Mouse (Mus musculus) heart, embryonic 16.5 days (tissue): Measurements from ENCODE around the gene Pcgf2. TPM values are rescaled to one million over a fixed set of nuclear protein-coding genes. Genes with fewer than 3 reads are reported as not detected.

Source experiments
- ATAC-seq: fragments of 200-750 bp; cut with Nextera tagmentation; replicated peaks from 2 replicates; pipeline ENCODE4 v1.8.0; 2017; ENCODE audit warnings: moderate number of reproducible peaks; ENCODE audit not compliant: insufficient read depth, low FRiP score; ENCODE audit errors: extremely low read depth
- H3K27ac ChIP-seq: fragments of 300-500 bp; sonication (generic); 2 replicates; pipeline ENCODE4 v1.5.1; 2014; ENCODE audit warnings: mild to moderate bottlenecking, low read length, control low read depth, moderate library complexity
- H3K27me3 ChIP-seq: fragments of 300-500 bp; sonication (generic); 2 replicates; pipeline ENCODE4 v1.6.1; 2014; ENCODE audit warnings: low read length, mixed read lengths; ENCODE audit not compliant: control insufficient read depth, insufficient read depth
- H3K36me3 ChIP-seq: fragments of 300-500 bp; sonication (generic); 2 replicates; pipeline ENCODE4 v1.6.1; 2014; ENCODE audit not compliant: control insufficient read depth, insufficient read depth
- H3K4me1 ChIP-seq: fragments of 300-500 bp; sonication (generic); 2 replicates; pipeline ENCODE4 v1.6.1; 2014; ENCODE audit warnings: low read length, mixed read lengths; ENCODE audit not compliant: control insufficient read depth, insufficient read depth
- H3K4me2 ChIP-seq: fragments of 300-500 bp; sonication (generic); 2 replicates; pipeline ENCODE4 v1.6.1; 2014; ENCODE audit warnings: low read depth, mild to moderate bottlenecking, control low read depth, low read length
- H3K4me3 ChIP-seq: fragments of 300-500 bp; sonication (generic); 2 replicates; pipeline ENCODE4 v1.5.1; 2014; ENCODE audit warnings: mild to moderate bottlenecking, control low read depth, low read length
- H3K9ac ChIP-seq: fragments of 300-500 bp; sonication (generic); 2 replicates; pipeline ENCODE4 v1.6.1; 2014; ENCODE audit warnings: low read length, control low read depth
- H3K9me3 ChIP-seq: fragments of 300-500 bp; sonication (generic); replicated peaks from 2 replicates; pipeline ENCODE4 v1.6.1; 2016; ENCODE audit warnings: low read length; ENCODE audit not compliant: control insufficient read depth
- WGBS: fragments of 180-500 bp; shearing (Covaris S2); extraction: QIAGEN DNeasy Blood & Tissue Kit; methylation state at CpG from one replicate; pipeline ENCODE4 v1.1.7; 2014; 5-methylcytosine and 5-hydroxymethylcytosine counted together
- polyA plus RNA-seq: library from polyadenylated mRNA; unstranded; fragments of >200 nt; fragmentation: Nextera tagmentation; extraction: Ambion mirVana; gene quantifications from 2 replicates; pipeline ENCODE4 v1.2.1, GENCODE M21; 2015

Pcgf2 gene
- polyA plus RNA-seq, 1 experiment from 2014 or later, result 11.4 TPM

- H3K9ac ChIP-seq, result no peak overlapping the region
- no peak for ATAC-seq
- no peak overlapping the region for H3K4me2 ChIP-seq
- no peaks in the 10 kb centered on the region for H3K27me3 ChIP-seq
- peaks cover 32% of the 10 kb centered on the region for H3K4me1 ChIP-seq
- no peak overlapping the region for H3K27ac ChIP-seq
- no peaks in the 10 kb centered on the region for H3K9me3 ChIP-seq
- WGBS, result 72% methylated on average over 6 of the region's 6 CpGs
- H3K36me3 ChIP-seq, result peaks cover 21% of the 10 kb centered on the region
- no peak overlapping the region for H3K4me3 ChIP-seq
These were observed 17.7 kb downstream of the Pcgf2 start for GRCm38 (mm10) chr11:97682504-97683055.

GRCm38 (mm10) chr11:97680430-97680829, 19.9 kb downstream of the Pcgf2 start:
- Histone ChIP-seq H3K9me3 (no peaks in the 10 kb centered on the region), H3K9ac (peak overlapping the region; percentile 50), H3K36me3 (peaks cover 29% of the 10 kb centered on the region), H3K4me1 (peaks cover 16% of the 10 kb centered on the region), H3K4me3 (no peak overlapping the region), H3K27me3 (no peaks in the 10 kb centered on the region), H3K4me2 (no peak overlapping the region), H3K27ac (peak overlapping the region; percentile 54)
- WGBS, result 51% methylated on average over 12 of the region's 12 CpGs
- peak; percentile 59 for ATAC-seq

GRCm38 (mm10) chr11:97678301-97678700, 22.0 kb downstream of the Pcgf2 start:
- Histone ChIP-seq H3K9ac (no peak overlapping the region), H3K27me3 (no peaks in the 10 kb centered on the region), H3K4me3 (no peak overlapping the region), H3K36me3 (peaks cover 49% of the 10 kb centered on the region), H3K9me3 (no peaks in the 10 kb centered on the region), H3K4me1 (peaks cover 8% of the 10 kb centered on the region), H3K27ac (no peak overlapping the region), H3K4me2 (no peak overlapping the region)
- 91% methylated on average over 15 of the region's 15 CpGs for WGBS
- ATAC-seq, result no peak

- H3K27me3 ChIP-seq, result no peaks in the 10 kb centered on the region
- no peak overlapping the region for H3K27ac ChIP-seq
- peaks cover 53% of the 10 kb centered on the region for H3K36me3 ChIP-seq
- H3K9me3 ChIP-seq, result no peaks in the 10 kb centered on the region
- no peak for ATAC-seq
- H3K4me1 ChIP-seq, result peaks cover 8% of the 10 kb centered on the region
- no peak overlapping the region for H3K9ac ChIP-seq
- 73% methylated on average over 8 of the region's 8 CpGs for WGBS
- H3K4me2 ChIP-seq, result no peak overlapping the region
- H3K4me3 ChIP-seq, result no peak overlapping the region
These were observed 22.5 kb downstream of the Pcgf2 start for GRCm38 (mm10) chr11:97677842-97678241.

DNA sequence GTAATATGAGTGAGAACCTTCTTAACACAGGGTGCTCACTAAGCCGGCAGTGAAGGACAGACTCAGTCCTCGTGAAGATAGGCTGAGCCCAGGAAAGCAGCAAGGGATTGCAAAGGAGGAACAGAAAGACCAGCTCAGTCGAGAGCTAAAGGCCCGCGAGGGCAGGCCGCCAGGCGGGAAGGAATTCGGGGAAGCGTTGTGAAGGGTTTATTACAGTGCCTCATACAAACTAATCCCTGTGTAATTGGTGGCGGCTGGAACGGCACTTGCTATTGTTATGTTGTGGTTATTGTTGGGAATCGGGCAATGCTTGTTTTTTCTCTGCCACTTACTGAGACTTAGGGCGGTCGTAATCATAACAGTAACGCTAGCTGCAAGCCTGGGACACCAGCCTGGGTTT, 22.9 kb downstream of the Pcgf2 start:
- no peak for ATAC-seq
- H3K4me2 ChIP-seq, result no peak overlapping the region
- no peak overlapping the region for H3K27ac ChIP-seq
- 75% methylated on average over 15 of the region's 15 CpGs for WGBS
- H3K27me3 ChIP-seq, result no peaks in the 10 kb centered on the region
- H3K36me3 ChIP-seq, result peaks cover 58% of the 10 kb centered on the region
- no peak overlapping the region for H3K4me3 ChIP-seq
- H3K9ac ChIP-seq, result no peak overlapping the region
- no peaks in the 10 kb centered on the region for H3K9me3 ChIP-seq
- peaks cover 8% of the 10 kb centered on the region for H3K4me1 ChIP-seq

DNA sequence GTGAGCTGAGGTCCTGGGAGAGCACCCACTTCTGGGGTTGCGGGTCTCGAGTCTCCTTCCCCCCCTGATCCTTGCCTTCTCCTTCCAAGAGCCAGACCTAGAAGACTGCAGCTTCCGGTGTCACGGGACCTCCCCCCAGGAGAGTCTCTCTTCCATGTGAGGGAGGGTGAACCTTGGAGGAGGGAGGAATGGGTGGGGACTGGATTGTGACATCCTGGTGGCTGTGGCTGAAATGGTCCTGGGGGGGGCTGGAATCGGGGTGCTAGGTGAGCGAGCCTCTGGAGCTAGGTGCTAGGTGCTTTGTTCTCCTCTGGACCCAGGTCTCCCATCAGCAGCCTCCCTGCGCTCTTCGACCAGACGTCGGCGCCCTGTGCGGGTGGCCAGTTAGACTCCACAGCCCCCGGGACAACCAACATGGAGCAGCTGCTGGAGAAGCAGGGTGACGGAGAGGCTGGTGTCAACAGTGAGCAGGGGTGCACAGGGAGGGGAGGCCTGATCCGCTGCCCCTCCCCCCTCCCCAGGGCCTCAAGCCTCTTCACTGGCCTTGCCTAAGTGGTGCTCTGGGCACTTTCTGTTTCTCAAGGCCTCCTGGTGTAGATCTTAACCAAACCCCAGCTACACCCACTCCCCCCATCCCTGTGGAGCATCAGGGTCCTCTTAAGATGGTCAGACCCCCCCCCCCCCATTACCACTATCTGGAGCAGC, 24.1 kb downstream of the Pcgf2 start:
- no peak overlapping the region for H3K27ac ChIP-seq
- no peak overlapping the region for H3K9ac ChIP-seq
- H3K36me3 ChIP-seq, result peaks cover 62% of the 10 kb centered on the region
- no peak overlapping the region for H3K4me2 ChIP-seq
- no peaks in the 10 kb centered on the region for H3K9me3 ChIP-seq
- no peak for ATAC-seq
- no peaks in the 10 kb centered on the region for H3K27me3 ChIP-seq
- H3K4me1 ChIP-seq, result peaks cover 9% of the 10 kb centered on the region
- no peak overlapping the region for H3K4me3 ChIP-seq
- WGBS, result 69% methylated on average over 15 of the region's 15 CpGs

DNA sequence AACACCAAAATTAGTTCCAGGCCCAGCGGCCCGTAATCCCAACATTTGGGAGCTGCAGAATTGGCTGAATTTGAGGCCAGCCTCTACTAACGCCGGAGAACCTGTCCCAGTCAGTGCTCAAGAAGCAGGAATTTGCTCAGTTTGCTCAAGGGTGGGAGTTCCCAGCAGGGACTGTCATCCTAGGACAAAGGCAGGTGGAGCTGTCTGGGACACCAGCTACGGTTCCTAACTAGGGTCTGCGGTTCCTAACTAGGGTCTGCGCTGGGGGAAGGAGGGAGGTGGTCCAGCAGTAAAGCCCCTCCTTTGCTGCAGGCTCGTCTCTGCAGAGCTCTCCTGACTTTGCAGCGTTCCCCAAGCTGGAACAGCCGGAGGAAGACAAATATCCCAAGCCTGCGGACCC, 27.1 kb downstream of the Pcgf2 start:
- H3K9ac ChIP-seq, result no peak overlapping the region
- peaks cover 58% of the 10 kb centered on the region for H3K36me3 ChIP-seq
- H3K4me2 ChIP-seq, result no peak overlapping the region
- H3K9me3 ChIP-seq, result no peaks in the 10 kb centered on the region
- ATAC-seq, result no peak
- no peak overlapping the region for H3K27ac ChIP-seq
- WGBS, result 91% methylated on average over 11 of the region's 11 CpGs
- no peaks in the 10 kb centered on the region for H3K27me3 ChIP-seq
- no peak overlapping the region for H3K4me3 ChIP-seq
- peaks cover 28% of the 10 kb centered on the region for H3K4me1 ChIP-seq

DNA sequence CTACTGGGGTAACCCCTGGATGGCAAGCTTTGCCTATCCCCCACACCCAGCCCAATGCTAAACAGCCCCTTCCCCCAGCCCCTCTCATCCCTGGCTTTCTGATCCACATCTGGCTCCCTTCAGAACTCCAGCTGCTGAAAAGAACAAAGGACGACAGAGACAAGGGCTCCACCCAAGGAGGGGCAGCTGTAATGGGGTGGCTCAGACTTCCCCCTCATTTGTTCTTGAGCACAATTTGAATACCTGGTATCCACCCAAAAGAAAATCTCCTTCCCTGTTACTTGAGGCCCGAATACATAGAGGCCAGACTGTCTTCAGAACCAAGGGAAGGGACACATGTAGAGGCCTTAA, 29.1 kb downstream of the Pcgf2 start:
- Histone ChIP-seq H3K4me3 (no peak overlapping the region), H3K27me3 (no peaks in the 10 kb centered on the region), H3K9ac (0 out of 2 replicates have a peak overlapping the region, but pooled peaks have one; percentile 70), H3K4me2 (no peak overlapping the region), H3K27ac (no peak overlapping the region), H3K36me3 (peaks cover 58% of the 10 kb centered on the region), H3K9me3 (no peaks in the 10 kb centered on the region), H3K4me1 (peaks cover 28% of the 10 kb centered on the region)
- ATAC-seq, result no peak
- 62% methylated on average over 2 of the region's 2 CpGs for WGBS

- peak overlapping the region; percentile 33 for H3K4me3 ChIP-seq
- WGBS, result 35% methylated on average over 13 of the region's 13 CpGs
These were observed 29.8 kb downstream of the Pcgf2 start for GRCm38 (mm10) chr11:97670234-97671176.

More at GRCm38 (mm10) chr11:97670234-97671176, 29.8 kb downstream of the Pcgf2 start:
- Histone ChIP-seq H3K4me2 (peak overlapping the region; percentile 63), H3K27ac (peak overlapping the region; percentile 93), H3K27me3 (no peaks in the 10 kb centered on the region), H3K36me3 (peaks cover 65% of the 10 kb centered on the region), H3K4me1 (peaks cover 28% of the 10 kb centered on the region), H3K9me3 (no peaks in the 10 kb centered on the region), H3K9ac (peak overlapping the region; percentile 70)
- peak; percentile 63 for ATAC-seq
